In the genomic region with DNA sequence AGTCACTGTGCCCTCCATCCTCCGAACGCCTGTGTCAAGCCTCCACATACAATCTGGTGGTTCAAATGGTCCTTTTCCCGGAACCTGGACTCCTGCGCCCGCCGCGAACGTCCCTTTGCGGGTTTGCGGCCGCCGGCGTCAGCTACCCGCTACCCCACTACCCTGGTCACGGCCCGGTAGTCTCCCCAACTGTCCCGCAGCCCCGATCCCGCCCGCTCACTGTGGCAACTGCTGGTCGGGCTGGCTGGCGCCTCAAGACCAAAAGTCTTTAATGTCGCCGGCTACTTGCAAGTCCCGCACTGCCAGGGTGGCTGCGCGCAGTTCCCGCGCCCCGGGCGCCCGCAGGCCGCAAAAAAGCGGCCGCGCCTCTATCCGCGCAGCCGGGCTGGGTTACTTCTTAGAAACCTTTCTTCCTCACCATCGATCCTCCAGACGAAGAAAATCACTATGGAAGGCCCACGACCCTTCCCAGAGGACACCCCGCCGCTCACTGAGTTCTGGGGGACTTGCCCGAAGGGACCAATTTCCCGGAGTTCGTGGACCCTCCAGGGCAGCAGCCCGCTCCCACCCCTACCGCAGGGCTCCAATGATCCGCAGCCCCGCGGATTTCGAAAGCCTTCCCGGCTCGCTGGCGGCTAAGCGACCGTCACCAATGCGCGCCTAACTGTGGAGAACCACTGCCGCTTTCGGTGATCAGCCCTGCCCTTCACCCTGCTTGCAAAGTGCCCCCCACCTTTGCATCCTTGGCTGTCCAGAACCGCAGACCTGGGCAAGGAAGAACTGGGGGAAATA, we compare ENCODE assay signal across 8 mouse cellular contexts. TPM values are rescaled to one million over a fixed set of nuclear protein-coding genes. Genes with fewer than 3 reads are reported as not detected.
A peak's percentile ranks its signal among the peaks of the same experiment; 100 is the strongest.
DNase-seq lines count a peak whose midpoint lies in the region; ATAC-seq and TF ChIP-seq lines count a peak whose summit lies in the region.

No protein-coding gene starts in this region.

- peak; percentile 37 for ATAC-seq in common myeloid progenitor, adult 5-6 weeks (replicated peaks; ENCODE audit: low read depth, poor library complexity, severe bottlenecking)
- peak; percentile 36 for ATAC-seq in intestine, embryonic 16.5 days
- peak; percentile 46 for ATAC-seq in liver, embryonic 11.5 days (replicated peaks; ENCODE audit: low FRiP score)
- peak; percentile 38 for ATAC-seq in midbrain, postnatal 0 days (ENCODE audit: low FRiP score)

- H3K4me1 ChIP-seq in intestine, embryonic 16.5 days (ENCODE audit: control insufficient read depth, insufficient read depth, low read length), result peaks cover 20% of the 10 kb centered on the region
- peaks cover 29% of the 10 kb centered on the region for H3K4me1 ChIP-seq in liver, embryonic 11.5 days (replicated peaks; ENCODE audit: control insufficient read depth, insufficient read depth, low read length)
- no peaks in the 10 kb centered on the region for H3K4me1 ChIP-seq in midbrain, postnatal 0 days (ENCODE audit: insufficient read depth, low read length)

- H3K4me3 ChIP-seq in intestine, embryonic 16.5 days (ENCODE audit: low read length), result peak overlapping the region; percentile 64
- peak overlapping the region; percentile 75 for H3K4me3 ChIP-seq in liver, embryonic 11.5 days (ENCODE audit: low read depth, low read length)
- H3K4me3 ChIP-seq in midbrain, postnatal 0 days (ENCODE audit: low read depth, low read length), result peak overlapping the region; percentile 66

- peak overlapping the region; percentile 89 for H3K9ac ChIP-seq in intestine, embryonic 16.5 days (ENCODE audit: low read depth, low read length)
- peak overlapping the region; percentile 94 for H3K9ac ChIP-seq in liver, embryonic 11.5 days (ENCODE audit: low read depth, low read length)
- H3K9ac ChIP-seq in midbrain, postnatal 0 days (replicated peaks; ENCODE audit: low read length, poor library complexity, severe bottlenecking), result peak overlapping the region; percentile 64

- WGBS in intestine, embryonic 16.5 days, result 1% methylated on average over 63 of the region's 63 CpGs
- under 1% methylated on average over 63 of the region's 63 CpGs for WGBS in liver, embryonic 11.5 days
- 2% methylated on average over 63 of the region's 63 CpGs for WGBS in midbrain, postnatal 0 days

- H3K4me2 ChIP-seq in intestine, embryonic 16.5 days (ENCODE audit: low read depth, low read length), result peak overlapping the region; percentile 97
- peak overlapping the region; percentile 90 for H3K4me2 ChIP-seq in liver, embryonic 11.5 days
- H3K4me2 ChIP-seq in midbrain, postnatal 0 days (ENCODE audit: low read depth, low read length, poor library complexity, severe bottlenecking), result peak overlapping the region; percentile 97

- peak overlapping the region; percentile 100 for H3K27ac ChIP-seq in intestine, embryonic 16.5 days (ENCODE audit: low read length)
- peak overlapping the region; percentile 100 for H3K27ac ChIP-seq in liver, embryonic 11.5 days (ENCODE audit: low read depth, low read length)
- peak overlapping the region; percentile 63 for H3K27ac ChIP-seq in midbrain, postnatal 0 days (ENCODE audit: low read depth, low read length)

- no peaks in the 10 kb centered on the region for H3K36me3 ChIP-seq in intestine, embryonic 16.5 days (ENCODE audit: control insufficient read depth, insufficient read depth, low read length)
- no peaks in the 10 kb centered on the region; the same call in 1 of the 2 replicates for H3K36me3 ChIP-seq in liver, embryonic 11.5 days (ENCODE audit: control insufficient read depth, insufficient read depth, low read length)
- H3K36me3 ChIP-seq in midbrain, postnatal 0 days (ENCODE audit: insufficient read depth, low read length), result no peaks in the 10 kb centered on the region

- no peaks in the 10 kb centered on the region for H3K9me3 ChIP-seq in intestine, embryonic 16.5 days (ENCODE audit: control insufficient read depth, low read length)
- no peaks in the 10 kb centered on the region for H3K9me3 ChIP-seq in liver, embryonic 11.5 days (ENCODE audit: control insufficient read depth, low read length)
- H3K9me3 ChIP-seq in midbrain, postnatal 0 days (ENCODE audit: low read length), result no peaks in the 10 kb centered on the region

- no peaks in the 10 kb centered on the region for H3K27me3 ChIP-seq in intestine, embryonic 16.5 days (replicated peaks; ENCODE audit: control insufficient read depth, insufficient read depth, low read length)
- H3K27me3 ChIP-seq in liver, embryonic 11.5 days (replicated peaks; ENCODE audit: control insufficient read depth, insufficient read depth, low read length), result no peaks in the 10 kb centered on the region
- no peaks in the 10 kb centered on the region for H3K27me3 ChIP-seq in midbrain, postnatal 0 days (ENCODE audit: insufficient read depth, low read length)

- DNase-seq in 3T3-L1 (ENCODE audit: low read depth, low spot score) (peak; percentile 60), R1 (ENCODE audit: low read depth, low spot score) (peak; percentile 76)
- DNase-seq in gastrocnemius, postnatal 4 days (ENCODE audit: low spot score in 2 of 2), result peak; percentile 35 to 66
- DNase-seq in liver, embryonic 11.5 days (ENCODE audit: low spot score), result peak; percentile 77
- peak; percentile 61 for DNase-seq in midbrain, postnatal 0 days (ENCODE audit: low spot score)
- DNase-seq in testis, postnatal 10 days (ENCODE audit: low spot score), result peak; percentile 72

- no peak for TF ChIP-seq CTCF in midbrain, postnatal 0 days (IDR thresholded peaks at IDR 0.05)

RNA-seq across cellular contexts. Expression of a gene that starts 6.8 kb away (rescaled TPM):
- 61.3 and 66.2 TPM in 2 replicates for total RNA-seq in common myeloid progenitor, adult 5-6 weeks (2017)
- 10 to 100 TPM; 51.1 to 53.0 TPM for total RNA-seq in gastrocnemius, postnatal 4 days (2021)
- polyA plus RNA-seq in intestine, embryonic 16.5 days (2015; fragmentation: Nextera tagmentation; extraction: Ambion mirVana), result 10.6 and 12.4 TPM in 2 replicates
- polyA plus RNA-seq in liver, embryonic 11.5 days (2014; fragmentation: Nextera tagmentation; extraction: Ambion mirVana), result 8.9 and 9.4 TPM in 2 replicates
- total RNA-seq in midbrain, postnatal 0 days (2014; rRNA removed), result 48.5 and 58.8 TPM in 2 replicates
- 23.9 and 25.6 TPM in 2 replicates for polyA plus RNA-seq in midbrain, postnatal 0 days (2015; fragmentation: Nextera tagmentation; extraction: Ambion mirVana)

RNA-seq across cellular contexts. Expression of a gene that starts 28.6 kb away (rescaled TPM):
- 7.8 and 9.9 TPM in 2 replicates for total RNA-seq in common myeloid progenitor, adult 5-6 weeks (2017)
- 1 to 10 TPM; 4.9 to 7.7 TPM for total RNA-seq in gastrocnemius, postnatal 4 days (2021)
- polyA plus RNA-seq in intestine, embryonic 16.5 days (2015; fragmentation: Nextera tagmentation; extraction: Ambion mirVana), result 8.1 and 9.5 TPM in 2 replicates
- 6.1 and 9.1 TPM in 2 replicates for polyA plus RNA-seq in liver, embryonic 11.5 days (2014; fragmentation: Nextera tagmentation; extraction: Ambion mirVana)
- 32.1 and 34.2 TPM in 2 replicates for total RNA-seq in midbrain, postnatal 0 days (2014; rRNA removed)
- 38.5 and 41.6 TPM in 2 replicates for polyA plus RNA-seq in midbrain, postnatal 0 days (2015; fragmentation: Nextera tagmentation; extraction: Ambion mirVana)

RNA-seq across cellular contexts. Expression of a gene that starts 54.5 kb away (rescaled TPM):
- total RNA-seq in common myeloid progenitor, adult 5-6 weeks (2017), result 0.39 and 0.64 TPM in 2 replicates
- total RNA-seq in gastrocnemius, postnatal 4 days (2021), result 1 to 10 TPM; 7.0 to 7.6 TPM
- polyA plus RNA-seq in intestine, embryonic 16.5 days (2015; fragmentation: Nextera tagmentation; extraction: Ambion mirVana), result 2.8 and 3.5 TPM in 2 replicates
- polyA plus RNA-seq in liver, embryonic 11.5 days (2014; fragmentation: Nextera tagmentation; extraction: Ambion mirVana), result 2.5 and 2.6 TPM in 2 replicates
- total RNA-seq in midbrain, postnatal 0 days (2014; rRNA removed), result 5.8 and 6.1 TPM in 2 replicates
- polyA plus RNA-seq in midbrain, postnatal 0 days (2015; fragmentation: Nextera tagmentation; extraction: Ambion mirVana), result 4.3 and 5.1 TPM in 2 replicates

Comparison
In these comparisons a context has a peak if more than half of its experiments do, and no peak if none do; other contexts are left out.
1. Peak in every context shown above with its lines: DNase-seq, ATAC-seq, H3K4me3 ChIP-seq and H3K27ac ChIP-seq.